Mouse (Mus musculus) adrenal gland, postnatal 14 days (tissue): ENCODE data around the gene Sec14l4. TPM values are rescaled to one million over a fixed set of nuclear protein-coding genes. Genes with fewer than 3 reads are reported as not detected.

ENCODE experiments used
- DNase-seq: peaks from one replicate; pipeline ENCODE4 v3.0.0; 2021; ENCODE audit warnings: mixed read lengths
- total RNA-seq: library from RNA; stranded (reverse); gene quantifications from 2 replicates; pipeline ENCODE4 v1.2.3, GENCODE M21; 2021

Gene Sec14l4
- total RNA-seq, 1 experiment from 2014 or later: 15.4 TPM

DNA sequence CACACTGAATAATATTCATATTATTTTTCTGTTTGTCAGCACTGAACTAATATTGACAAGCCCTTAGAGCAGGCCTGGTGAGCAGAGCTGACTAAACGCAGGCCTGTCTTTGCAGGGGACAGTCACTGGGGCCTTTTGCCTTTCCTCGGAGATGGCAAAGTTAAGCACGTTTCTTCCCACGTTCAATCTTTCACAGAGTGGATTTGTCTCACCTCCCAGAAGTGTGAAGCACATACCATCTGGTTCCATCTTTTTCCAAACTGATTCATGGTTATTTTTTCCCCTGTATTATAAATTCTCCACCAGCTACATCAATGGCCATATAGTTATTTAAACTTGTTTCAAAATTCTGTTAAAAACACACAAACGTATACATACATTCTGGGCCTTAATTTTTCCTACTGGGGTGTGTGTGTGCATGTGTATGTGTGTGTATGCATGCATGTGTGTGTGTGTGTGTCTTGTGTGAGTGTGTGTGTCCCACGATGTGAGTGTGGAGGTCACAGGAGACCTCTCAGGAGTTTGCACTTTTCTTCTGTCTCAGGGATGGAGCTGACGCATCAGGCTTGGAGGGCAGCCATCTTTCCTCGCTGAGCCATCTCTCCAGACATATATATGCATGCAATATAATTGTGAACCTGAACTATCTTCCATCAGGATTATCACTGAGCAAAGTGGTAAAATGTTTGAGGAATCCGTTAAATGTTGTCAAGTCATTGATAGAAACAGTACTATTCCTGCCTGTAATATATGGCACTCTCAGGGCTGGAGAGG, 3.5 kb upstream of the Sec14l4 start:
- no peak for DNase-seq

DNA sequence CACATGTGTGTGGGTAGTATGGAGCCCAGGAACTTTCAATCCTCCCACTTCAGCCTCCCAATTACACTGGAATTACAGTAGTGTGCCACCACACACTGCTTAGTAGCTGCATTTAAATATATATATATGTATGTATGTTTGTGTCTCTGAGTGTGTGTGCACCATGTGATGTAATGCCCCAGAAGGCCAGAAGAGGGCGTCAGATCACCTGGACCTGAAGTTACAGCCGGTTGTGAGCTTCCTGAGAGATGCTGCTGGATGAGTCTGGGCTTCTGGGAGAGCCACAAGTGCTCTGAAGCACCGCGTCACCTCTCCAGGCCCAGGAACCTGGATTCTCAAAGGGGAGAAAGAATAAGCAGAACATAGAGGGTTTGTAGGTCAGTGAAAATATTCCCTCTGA, 1.9 kb upstream of the Sec14l4 start:
- DNase-seq: no peak

DNA sequence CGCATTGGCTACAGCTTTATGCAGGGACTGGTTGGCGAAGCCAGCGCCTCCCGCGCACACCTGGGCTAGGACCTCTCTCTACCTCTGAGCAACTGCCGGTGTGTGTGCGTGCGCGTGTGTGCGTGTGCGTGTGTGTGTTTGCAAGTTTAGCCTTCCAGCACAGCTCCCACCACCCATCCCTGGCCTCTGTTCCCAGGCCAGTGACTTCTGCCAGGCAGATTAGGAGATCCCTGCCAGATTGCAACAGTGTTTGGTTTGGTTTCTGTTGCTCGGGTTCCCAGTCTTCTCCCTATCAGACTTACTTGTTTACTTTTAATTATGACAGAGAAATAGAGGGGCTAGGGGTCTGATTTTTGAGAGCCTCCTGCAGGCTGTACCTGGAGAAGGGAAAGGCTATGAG, 699 bp downstream of the Sec14l4 start:
- DNase-seq: peak; percentile 55

DNA sequence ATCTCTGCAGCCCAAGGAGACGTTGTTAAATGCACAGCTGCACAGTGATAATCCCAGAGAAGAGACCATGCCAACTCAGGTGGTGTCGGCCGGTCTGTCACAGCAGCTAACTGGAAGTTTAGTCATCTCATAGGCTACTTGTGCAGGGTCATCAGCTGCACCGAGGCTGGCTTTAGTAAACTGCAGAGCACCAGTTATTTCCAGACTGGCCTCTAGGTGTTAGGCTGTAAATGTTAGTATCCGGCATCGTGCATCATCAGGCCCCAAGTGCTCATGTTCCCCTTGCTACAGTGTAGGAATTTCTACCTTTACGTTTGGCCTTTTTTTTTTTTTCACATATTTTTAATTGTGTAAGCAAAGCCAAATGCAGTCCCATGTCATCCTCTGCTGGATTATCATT, 2.2 kb downstream of the Sec14l4 start:
- DNase-seq: no peak

DNA sequence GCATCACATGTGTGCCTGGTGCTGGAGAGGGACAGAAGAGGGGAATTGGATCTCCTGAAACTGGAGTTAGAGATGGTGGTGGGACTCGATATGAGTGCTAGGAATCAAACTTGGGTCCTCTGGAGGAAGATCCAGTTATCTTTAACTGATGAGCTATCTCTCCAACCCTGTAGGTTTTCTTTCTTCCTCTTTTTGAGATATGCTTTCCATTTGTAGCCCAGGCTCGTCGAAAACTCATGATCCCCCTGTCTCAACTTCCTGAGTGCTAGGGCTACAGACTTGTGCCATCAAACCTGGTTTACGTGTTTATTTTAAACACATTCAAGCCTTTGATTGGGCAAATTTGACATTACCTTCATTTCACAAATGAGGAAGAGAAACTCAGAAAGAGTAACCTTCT, 2.9 kb downstream of the Sec14l4 start:
- DNase-seq: no peak

DNA sequence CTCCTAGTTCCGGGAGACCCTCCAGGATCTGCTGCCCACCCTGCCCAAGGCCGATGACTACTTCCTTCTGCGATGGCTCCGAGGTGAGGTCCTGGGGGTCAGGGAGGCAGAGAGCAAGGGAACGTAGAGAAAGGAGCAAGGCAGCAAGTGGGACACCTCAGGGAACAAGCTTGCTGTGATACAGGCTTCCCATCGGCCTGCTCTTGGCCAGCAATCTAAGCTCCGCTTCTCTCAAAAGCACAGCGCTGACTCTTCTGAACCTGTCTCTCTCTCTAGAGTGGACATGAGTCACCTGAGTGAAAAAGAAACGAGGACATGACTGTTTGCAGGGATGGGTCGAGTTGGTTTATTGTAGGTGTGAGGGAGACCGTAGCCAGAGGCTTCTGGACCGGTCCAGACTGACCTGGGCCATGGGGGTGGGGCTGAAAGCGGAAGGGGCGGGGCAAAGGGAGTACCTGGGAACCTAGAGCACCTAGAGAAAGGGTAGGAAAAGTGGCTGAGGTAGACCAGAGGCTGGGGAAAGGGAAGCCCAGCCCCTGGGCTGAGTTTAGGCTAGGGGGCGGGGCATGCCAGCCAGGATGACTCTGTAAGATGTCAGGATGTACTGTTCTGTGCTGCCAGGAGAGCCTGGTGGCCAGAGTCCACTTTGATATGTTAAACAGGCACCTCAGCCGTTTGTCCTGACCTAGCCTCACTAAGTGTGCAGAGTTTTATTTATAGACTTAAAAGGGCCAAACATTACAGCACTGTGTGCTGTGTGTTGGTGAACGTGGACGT, 4.0 kb downstream of the Sec14l4 start:
- no peak for DNase-seq

DNA sequence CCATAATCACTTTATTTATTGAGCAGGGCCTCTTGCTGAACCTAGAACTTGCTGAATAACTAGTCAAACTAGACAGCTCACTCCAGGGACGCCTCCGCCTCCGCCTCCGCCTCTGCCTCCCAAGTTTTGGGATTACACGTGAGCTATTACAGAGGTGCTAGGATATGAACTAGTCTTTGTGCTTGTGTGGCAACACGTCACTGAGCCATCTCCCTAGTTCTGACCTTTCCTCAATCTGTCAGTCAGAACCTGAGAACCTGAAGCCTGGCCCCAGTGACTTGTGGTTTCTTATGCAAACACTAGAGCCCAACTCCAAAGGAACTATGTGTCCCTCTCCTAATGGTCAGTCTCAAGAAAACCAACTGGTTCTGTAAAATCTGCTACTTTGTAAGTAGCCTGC, 4.7 kb downstream of the Sec14l4 start:
- no peak for DNase-seq

DNA sequence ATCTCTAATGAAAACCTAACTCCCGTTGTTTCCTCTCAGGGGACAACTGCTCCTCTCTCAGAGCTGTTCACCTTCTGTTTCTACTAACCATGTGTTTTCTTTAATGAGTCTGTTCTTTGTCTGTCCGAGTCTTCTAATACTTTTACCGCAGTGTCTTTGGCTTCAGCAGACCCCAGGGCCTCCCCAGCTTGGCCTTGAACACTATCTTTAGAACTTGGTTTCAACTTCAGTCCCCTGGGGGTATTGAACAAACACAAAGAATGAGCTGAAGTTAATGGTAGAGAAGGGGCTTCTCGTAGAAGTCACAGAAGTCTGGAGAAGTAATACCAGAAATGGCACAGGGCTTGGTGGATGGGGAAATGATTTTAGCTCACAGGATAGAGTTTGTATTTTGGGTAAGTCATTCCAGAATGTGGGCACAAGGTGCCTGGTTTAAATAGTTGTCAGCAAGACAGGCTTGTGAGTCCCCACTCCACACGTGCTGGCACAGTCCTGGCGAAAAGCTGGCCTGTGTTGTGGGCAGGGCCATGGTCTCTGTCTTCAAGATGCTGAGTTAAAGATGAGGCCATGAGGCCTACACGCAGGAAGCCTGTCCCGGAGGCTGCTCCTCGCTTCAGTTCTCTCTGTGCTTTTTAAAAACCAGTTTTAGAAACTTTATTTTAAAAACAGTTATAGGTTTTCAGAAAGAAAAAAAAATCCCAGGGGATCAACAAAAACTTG, 5.3 kb downstream of the Sec14l4 start:
- DNase-seq: no peak

DNA sequence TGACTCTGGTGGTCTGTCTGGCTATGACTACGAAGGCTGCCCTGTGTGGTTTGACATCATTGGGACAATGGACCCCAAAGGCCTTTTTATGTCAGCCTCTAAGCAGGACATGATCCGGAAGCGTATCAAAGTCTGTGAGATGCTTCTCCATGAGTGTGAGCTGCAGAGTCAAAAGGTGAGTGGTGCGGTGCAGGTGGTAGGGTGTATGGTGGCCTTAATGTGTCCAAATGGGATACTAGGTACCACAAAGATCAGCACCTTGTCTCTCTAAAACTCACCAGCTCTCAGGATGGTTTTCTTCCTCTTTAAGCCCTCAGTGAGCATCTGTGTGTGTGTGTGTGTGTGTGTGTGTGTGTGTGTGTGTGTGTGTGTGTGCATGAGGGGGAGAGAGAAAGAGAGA, 8.7 kb downstream of the Sec14l4 start:
- no peak for DNase-seq

DNA sequence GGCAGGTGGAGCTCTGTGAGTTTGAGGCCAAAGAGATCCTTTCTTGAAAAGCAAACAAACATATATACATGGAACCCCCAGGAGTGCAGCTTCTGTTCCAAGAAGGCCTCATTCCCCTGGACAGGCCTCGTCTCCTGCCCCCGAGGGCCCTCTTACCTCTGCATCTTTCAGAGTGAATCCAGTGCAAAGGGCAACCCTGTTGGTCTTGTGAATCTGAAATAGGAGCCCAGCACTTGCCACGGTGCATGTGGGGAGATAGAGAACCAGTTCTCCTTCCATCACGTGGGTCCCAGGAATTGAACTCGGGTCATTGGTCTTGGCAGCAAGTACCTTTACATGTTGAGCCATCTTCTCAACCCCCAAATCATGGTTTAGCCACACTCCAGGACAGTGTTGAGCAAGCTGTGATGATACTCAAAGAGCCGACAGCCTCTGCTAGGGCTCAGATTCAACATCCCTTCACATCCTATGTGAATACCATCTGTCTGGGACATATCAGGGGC, 9.9 kb downstream of the Sec14l4 start:
- DNase-seq: no peak

DNA sequence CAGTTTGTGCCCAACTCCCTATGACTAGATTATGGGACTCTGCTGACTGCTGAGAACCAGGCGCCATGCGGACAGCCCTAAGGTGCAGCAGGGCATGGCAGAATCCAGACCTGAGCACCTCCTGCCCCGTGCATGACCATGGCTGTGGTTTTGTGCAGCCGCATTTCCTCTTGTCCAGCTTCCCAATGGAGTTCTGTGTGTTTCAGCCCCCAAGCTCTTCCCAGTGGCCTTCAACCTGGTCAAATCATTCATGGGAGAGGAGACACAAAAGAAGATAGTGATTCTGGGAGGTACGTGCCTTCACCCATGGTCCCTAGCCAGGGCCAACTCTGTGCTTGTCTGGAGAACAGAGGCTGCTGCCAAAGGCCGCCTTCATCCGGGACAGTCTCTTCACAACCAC, 11.8 kb downstream of the Sec14l4 start:
- DNase-seq: no peak

DNA sequence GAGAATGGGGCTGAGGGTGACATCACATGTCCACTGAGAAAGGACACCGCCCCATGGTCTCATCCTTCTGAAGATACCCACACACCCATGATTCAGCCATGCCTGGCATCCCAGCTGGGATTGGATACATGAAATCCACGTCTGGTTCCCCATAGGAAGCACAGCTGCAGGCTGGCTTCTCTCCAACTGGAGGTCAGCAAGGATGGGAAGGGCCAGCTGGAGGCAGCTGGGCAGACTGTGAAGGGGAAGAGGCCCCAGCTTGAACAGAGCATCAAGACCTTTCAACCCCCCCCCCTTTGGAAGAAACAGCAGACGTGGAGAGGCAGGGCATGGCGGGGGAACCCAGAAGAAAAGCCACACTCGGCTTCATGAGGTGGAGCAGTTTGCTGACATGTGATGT, 15.3 kb downstream of the Sec14l4 start:
- no peak for DNase-seq

DNA sequence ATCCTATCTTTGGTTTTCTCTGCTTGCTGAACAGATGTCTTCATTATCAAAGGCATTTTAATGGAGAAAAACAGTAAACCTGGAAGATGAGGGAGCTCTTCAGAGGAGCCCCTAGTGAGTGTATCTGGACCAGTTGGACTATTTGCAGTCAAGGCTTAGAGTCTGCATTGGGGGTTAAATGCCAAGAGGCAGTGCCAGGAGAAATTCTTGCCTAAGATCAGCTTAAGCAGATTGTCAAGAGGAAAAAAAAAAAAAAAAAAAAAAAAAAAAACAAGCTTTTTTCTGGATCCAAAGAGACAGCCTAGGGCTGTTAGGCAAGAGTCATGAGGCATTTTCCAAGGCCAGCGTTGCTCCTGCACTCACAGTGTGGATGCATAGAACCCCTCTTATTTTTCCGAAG, 16.5 kb downstream of the Sec14l4 start:
- DNase-seq: no peak

DNA sequence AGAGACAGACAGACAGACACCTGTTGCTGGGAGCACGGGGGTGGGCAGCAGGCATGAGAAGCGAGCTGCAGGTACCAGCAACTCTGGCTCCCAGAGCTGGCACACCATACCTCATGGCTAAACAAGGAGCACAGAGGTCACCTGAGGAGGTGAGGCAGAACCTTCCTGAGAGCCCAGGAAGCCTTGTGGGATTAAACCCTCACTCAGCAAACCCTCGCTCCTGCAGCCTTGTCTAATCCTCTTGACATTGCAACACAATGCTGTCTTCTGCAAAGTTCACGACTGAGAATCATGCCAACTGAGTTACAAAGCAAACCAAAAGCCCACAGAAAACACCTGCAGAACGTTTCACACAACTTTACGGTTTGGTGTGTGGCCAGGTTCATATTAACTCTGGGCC, 17.2 kb downstream of the Sec14l4 start:
- no peak for DNase-seq

DNA sequence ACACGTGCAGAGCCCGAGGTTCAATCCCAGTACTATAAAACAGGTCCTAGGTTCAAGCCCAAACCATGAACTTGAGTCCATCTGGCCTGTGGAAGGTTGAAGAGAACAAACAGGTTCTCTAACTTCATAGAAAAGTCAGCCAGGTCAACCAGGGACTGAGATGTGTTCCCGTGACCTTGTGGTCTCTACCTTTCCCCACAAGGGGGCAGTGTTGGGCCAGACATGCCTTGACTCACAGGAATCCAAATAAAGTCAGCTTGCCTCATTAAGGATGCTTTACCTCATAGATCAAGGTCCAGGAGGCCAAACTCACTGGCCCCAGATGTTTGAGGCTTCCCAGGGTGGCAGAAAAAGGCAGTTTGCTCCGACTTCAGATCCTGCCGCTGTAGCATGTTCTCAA, 22.3 kb downstream of the Sec14l4 start:
- peak; percentile 87 for DNase-seq

DNA sequence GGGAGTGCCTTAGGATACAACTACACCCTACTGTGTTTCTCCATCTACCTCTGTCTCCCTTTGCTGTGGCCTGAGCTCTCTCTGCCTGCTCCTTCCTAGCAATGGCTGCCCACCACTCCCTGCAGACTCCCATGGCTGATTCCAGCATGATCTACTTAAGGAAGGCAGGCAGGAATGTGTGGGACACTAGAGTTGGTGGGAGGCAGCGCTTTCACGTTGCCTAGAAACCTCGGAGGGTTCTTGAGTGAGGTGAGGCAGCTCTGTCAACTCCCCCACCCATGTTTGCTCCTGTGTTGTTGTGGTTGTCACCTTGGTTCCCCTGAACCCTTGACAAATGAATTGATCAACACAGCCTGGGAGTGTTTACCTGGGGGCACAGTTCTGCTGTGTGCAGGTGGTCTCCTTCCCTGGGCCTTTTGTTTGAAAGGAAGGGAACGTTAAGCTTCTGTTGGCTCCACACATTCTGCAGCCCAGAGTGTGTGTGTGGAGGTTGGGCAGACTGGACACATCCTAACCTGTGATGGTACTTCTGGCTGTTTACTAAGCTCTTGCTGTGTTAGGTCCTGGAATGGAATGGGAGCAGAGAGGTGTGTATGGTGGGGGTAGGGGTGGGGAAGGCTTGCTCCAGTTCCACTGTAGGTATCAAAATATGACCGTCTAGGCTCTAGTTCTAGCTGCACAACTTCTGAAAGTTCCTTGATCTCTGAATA, 29.8 kb downstream of the Sec14l4 start:
- DNase-seq: no peak

DNA sequence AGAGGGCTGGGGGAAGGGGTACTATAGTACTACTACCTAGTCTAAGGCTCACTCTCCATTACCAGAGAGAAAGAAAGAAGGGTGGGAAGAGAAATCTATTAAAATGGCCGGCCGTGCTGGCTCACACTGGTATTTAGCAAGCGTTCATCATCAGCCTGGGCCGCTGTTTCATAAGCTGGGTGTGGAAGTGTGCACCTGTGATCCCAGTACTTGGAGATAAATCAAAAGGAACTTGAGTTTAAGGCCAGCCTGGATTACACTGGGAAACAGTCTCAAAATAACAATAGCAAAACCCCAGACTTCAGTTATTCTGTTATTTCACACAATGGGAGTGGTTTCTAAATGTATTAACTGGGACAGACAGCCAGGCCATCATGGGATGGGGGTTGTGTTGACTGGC, 31.3 kb downstream of the Sec14l4 start:
- DNase-seq: no peak

DNA sequence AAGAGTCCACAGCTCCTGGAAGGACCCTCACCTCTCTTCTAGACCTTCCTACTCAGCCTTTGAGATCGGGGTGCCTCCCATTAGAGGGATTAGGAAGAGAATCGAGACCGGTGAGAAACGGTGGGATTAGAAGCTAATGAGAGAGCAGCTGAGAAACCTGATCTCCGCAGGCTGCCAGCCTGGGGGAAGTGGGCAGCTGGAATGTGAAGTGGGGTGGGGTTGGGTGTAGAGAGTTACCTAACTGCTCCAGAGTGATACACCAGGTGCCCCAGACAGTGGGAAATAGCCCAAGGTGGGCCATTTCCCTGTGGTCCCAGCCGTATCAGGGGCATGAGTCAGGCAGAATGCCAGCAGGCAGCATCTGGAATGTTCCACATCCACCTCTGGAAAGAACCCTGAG, 31.7 kb downstream of the Sec14l4 start:
- no peak for DNase-seq

DNA sequence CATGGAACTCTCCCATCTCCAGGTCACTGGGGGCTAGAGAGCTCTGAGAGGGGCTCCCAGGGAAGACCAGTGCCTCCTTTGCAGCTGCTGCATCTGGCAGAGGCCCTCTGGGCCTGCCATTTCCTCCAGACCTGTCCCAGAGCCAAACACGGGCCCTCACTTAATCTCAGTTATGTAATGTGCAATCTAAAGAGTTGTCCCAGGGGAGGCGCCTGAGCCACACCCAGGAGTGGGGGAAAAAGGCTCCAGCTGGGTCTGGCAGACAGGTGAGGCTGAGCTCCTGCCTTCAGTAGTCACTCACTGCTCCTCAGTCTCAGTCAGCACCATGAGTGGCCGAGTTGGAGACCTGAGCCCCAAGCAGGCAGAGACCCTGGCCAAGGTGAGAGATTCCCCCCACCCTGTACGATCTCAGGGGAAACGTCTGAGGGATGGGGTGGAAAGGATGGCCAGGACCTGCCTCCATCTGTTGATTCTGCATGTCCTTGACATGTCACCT, 33.4 kb downstream of the Sec14l4 start, which contains the start of gene Sec14l3:
TSS of gene Sec14l3 (plus strand) at position 215 of the 496 bp plus-strand sequence.
- DNase-seq: no peak

DNA sequence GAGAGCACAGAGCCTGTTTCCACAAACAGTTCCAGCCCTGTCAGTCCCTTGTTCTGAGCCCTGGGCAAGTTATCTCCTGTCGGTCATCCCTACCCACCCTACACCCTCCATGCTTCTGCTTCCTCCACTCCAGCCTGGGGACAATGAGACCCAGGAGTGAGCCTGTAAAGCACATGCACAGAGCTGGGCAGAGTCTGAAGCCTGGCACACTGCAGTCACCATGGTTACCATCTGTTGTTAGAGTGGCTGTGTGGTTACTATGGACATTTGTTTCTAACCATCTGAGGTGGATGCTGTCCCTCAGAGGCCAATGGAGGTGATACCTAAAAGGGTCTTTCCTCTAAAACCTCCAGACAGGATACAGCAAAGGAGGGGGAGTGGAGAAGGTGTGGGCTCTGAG, 38.4 kb downstream of the Sec14l4 start:
- DNase-seq: no peak

DNA sequence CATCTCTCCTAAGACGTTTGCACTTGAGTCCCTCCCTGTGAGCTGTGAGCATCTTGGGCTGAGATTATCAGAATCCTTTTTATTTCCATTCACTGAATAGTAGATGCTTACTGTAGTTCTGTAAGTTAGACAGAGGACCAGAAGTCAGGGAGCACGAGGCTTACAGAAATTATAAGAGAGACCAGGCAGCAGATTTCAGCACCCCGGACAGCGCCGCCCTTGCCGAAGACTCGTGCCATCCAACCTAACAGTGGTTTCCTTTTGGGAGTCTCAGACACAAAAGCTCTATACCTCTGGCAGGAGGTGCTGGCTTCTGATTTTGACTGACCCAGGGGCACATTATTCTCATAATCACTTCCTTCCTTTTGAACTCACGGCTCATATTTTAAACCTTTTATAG, 45.4 kb downstream of the Sec14l4 start:
- peak; percentile 83 for DNase-seq
